Mouse (Mus musculus): Measurements from ENCODE around the gene Hnrnpab. TPM values are rescaled to one million over a fixed set of nuclear protein-coding genes. Genes with fewer than 3 reads are reported as not detected.
"Not testable (repeated sequence)": the region's sequence is repeated elsewhere in the genome, so short reads cannot be mapped to it uniquely, and the experiment has no call there.

Gene Hnrnpab
- polyA plus RNA-seq, 2 experiments from 2014 or later, result 39.0 to 43.1 TPM

- ATAC-seq, result no peak
These were observed 27.1 kb upstream of the Hnrnpab start for GRCm38 (mm10) chr11:51633721-51634120.

DNA sequence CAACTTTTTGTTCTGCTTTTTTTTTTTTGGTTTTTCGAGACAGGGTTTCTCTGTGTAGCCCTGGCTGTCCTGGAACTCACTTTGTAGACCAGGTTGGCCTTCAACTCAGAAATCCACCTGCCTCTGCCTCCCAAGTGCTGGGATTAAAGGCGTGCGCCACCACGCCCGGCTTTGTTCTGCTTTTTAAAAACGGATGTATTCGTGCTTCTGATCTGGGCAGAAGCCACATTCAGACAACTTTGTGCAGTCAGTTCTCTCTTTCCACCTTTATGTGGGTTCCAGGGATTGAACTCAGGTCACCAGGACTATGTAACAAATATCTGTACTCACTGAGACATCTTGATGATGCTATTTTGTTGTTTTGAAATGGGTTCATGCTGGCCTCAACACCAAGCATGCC lies 26.6 kb upstream of the Hnrnpab start:
- ATAC-seq, result not testable (repeated sequence)

DNA sequence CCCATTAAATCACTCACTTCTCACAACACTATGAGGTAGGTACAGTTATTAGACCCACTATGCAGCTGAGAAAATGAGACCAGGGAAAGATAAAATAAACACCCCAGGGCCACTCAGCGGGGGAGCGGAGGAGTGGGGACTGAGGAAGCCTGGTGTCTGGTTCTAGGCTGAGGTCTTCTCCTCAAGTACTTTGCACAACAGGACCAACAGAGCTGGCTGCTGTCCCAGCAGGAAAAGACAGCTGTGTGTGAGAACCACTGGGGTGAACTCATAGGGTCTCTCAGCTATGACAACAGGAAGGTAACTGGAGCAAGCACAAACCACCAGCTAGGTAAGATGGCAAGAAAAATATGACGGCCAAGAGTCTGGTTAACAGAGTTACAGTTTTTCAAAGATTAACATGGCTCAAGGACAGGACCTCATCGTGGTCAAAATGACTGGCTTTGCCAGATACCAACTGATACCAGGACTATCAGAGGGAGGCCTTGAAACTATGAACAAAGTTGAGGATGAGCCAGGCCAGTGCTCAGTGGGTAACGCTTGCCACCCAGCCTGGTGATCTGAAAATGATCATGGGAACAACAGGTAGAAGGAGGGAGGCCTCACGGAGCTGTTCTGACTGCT lies 25.6 kb upstream of the Hnrnpab start:
- no peak for ATAC-seq

DNA sequence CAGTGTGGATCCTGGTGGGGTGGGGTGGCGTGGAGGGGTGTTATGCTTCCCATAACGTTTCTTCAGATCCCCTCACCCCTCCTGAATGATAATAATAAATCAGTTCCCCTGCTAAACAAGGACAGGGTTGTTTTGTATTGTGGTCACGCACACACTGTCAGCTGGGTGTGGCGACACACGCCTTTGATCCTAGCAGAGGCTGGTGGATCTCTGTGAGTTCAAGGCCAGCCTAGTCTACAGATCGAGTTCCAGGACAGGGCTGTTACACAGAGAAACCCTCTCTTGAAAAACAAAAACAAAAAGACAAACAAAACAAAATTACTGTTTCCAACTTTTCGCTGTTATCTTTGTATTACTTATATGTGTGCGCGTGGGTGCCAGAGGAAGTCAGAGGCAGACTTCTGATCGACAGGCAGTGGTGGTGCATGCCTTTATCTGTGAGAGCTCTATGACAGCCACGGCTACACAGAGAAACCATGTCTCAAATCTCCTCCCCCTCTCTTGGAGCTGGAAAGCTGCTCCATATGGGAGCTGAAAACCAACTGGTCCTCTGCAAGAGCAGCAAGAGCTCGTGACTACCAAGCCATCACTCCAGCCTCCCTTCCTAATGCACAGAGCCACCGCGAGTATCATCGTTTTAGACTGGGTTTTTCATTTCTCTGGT lies 23.1 kb upstream of the Hnrnpab start:
- ATAC-seq, result no peak

DNA sequence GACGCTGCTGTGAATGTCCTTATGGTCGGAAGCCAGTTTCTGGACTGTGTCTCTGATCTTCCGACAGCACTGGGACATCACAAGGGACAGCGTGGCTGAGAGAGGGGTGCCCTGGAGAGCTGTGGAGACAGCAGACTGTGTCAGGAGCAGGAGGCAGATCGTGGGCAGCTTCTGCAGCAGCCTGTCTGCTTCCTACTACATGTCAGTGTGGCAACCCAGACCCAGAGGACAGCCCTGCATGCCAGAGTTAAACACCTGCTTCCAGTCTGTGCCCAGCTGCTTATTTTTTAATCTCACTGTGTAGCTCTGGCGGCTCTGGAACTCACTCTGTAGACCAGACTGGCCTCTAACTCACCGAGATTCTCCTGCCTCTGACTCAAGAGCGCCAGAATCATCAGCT lies 21.3 kb upstream of the Hnrnpab start:
- no peak for ATAC-seq

DNA sequence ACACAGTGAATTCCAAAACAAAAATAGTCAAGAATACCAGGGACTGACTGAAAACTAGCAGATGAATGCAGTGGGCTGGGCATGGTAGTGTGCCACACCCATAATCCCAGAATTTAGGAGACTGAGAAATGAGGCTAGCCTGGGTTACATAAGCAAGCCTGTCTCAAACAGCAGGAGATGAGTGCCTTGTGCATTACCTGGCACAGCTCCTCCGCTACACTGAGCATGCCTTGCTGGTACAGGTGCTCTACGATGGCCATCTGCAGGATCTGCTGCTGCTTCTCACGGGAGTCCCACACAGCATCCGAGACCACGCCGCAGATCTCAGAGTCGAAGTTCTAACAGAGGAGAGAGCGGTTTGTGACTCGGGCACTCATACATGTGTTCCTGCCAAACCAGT lies 20.8 kb upstream of the Hnrnpab start:
- no peak for ATAC-seq

GRCm38 (mm10) chr11:51625187-51625820 lies 18.7 kb upstream of the Hnrnpab start:
- ATAC-seq, result no peak

DNA sequence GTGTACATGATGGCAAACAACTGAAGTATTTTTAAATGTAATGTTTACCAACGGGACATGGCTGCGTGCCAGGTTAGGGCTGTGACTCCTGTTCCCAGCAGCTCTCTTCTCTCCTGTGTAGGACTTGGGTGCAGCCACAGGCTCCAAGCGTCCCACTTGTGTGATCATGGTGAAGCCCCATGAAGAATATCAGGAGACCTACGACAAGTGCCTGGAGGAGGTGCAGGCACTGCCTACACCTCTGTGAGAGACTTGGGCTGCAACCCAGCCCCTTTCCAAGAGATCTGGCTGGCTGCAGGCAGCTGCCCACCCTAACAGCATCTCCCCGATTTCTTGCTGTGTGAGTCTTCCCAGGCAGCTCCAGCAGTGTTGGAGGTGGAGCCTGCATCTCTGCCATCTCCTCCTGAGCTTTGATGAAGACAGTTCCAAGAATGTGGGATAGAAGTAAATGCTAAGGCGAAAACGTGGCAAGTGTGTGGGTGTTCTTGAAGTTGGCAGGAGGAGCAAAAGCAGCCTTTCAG lies 16.4 kb upstream of the Hnrnpab start:
- no peak for ATAC-seq

- no peak for ATAC-seq
These were observed 15.1 kb upstream of the Hnrnpab start for GRCm38 (mm10) chr11:51621776-51622175.

- ATAC-seq, result peak; percentile 1
These were observed 13.4 kb upstream of the Hnrnpab start for GRCm38 (mm10) chr11:51620084-51620483.

- ATAC-seq, result peak; percentile 87
These were observed 12.9 kb upstream of the Hnrnpab start, which contains the start of gene Nhp2 for GRCm38 (mm10) chr11:51619409-51620060. TSS of gene Nhp2 (plus strand) at chr11:51619735.

- no peak for ATAC-seq
These were observed 12.3 kb upstream of the Hnrnpab start for GRCm38 (mm10) chr11:51618894-51619408.

DNA sequence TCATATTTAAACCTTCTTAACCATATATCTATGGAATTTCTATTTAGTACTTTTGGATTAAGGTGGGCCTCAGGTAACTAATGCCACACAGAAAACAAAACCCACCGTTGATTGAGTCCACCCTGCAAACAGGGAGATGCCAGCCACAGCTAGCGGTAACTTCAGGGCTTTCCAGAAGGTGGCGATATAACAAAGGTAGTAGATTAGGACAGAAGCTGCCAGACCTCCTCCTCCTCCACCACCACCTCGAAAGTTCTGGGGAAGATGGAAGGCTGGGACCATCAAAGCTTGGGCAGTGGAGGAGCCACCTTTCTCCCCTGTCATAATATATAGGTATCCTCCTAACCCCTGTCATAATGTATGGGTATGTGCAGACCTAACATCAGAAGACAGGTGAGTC lies 11.0 kb upstream of the Hnrnpab start:
- ATAC-seq, result no peak

DNA sequence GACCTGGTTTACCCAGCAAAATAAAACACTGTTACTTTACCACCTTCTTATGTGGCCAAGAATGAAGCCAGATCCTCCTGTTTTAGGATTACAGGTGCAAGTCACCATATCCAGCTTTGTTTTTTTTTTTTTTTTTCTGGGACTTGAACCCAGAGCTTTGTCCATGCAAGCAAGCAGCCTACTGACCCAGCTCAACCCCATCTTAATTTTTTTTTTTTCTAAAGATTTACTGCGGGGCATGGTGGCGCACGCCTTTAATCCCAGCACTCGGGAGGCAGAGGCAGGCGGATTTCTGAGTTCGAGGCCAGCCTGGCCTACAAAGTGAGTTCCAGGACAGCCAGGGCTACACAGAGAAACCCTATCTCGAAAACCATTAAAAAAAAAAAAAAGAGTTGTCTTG lies 9.5 kb upstream of the Hnrnpab start:
- ATAC-seq, result not testable (repeated sequence)

DNA sequence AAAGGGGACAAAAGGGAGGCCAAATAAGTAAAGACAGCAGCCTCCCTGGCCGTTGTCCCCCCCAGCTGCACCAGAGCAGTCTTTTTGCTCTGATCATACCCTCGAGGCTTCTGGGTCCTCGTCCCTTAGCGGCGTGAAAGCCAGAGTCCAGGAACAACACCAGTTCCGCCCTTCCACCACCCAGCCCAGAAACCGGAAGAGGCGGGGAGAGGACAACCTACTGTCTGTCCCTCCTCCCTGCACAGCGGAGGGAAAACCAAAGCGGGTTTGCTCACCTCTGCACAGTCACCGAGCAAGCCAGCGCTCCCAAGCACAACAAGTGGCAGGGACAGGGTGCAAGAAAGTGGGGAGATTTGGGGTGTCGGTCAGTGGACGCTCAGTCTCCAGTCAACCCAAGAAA lies 9.0 kb upstream of the Hnrnpab start:
- peak; percentile 67 for ATAC-seq

GRCm38 (mm10) chr11:51615129-51615528 lies 8.5 kb upstream of the Hnrnpab start:
- no peak for ATAC-seq

- ATAC-seq, result no peak
These were observed 7.6 kb upstream of the Hnrnpab start for GRCm38 (mm10) chr11:51614256-51614655.

DNA sequence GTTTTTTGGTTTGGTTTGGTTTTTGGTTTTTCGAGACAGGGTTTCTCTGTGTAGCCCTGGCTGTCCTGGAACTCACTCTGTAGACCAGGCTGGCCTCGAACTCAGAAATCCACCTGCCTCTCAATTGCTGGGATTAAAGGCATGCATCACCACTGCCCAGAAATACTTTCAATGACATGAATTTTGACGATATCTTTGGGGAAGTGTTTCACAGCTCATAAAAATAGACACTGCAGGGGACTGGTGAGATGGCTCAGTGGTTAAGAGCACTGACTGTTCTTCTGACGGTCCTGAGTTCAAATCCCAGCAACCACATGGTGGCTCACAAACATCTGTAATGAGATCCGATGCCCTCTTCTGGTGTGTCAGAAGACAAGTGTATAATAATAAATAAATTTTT lies 3.3 kb upstream of the Hnrnpab start:
- not testable (repeated sequence) for ATAC-seq

GRCm38 (mm10) chr11:51609266-51609909 lies 2.7 kb upstream of the Hnrnpab start:
- no peak for ATAC-seq

DNA sequence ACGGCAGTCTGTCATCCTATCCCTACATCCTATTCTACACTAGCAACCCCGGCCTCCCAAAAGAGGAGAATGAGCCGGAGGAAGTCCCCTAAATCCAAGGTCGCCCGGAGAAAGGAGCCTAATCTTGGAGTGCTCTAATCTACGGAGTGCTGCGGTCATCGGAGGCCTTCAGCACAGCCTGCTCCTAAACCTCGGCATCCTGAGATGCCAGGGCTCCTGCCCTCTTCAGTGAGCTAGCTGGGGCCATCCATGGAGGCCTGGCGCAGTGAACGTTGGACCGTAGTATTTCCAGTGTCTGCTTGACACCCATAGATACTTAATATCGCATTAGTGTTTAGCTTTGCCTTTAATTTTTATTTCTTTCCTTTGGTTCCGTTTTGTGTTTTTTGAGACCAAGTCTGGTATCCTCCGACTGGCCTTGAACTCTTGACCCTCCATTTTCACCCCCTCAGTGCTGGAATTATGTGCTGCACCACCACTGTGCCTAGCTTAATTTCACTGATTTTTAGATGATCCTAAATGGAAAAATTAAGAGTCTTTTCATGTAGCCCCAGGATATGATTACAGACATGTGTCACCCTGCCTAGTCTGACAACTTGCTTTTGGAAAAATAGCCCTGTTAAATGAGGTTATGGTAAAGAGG lies 570 bp upstream of the Hnrnpab start:
- peak; percentile 1 for ATAC-seq

- peak; percentile 74 for ATAC-seq
These were observed 823 bp downstream of the Hnrnpab start for GRCm38 (mm10) chr11:51605602-51606446.

Data from activated CD4-positive, CD25-positive, alpha-beta regulatory T cell, adult 4 months (primary cell).